17 mouse cellular contexts compared by ENCODE assay signal in the genomic region with DNA sequence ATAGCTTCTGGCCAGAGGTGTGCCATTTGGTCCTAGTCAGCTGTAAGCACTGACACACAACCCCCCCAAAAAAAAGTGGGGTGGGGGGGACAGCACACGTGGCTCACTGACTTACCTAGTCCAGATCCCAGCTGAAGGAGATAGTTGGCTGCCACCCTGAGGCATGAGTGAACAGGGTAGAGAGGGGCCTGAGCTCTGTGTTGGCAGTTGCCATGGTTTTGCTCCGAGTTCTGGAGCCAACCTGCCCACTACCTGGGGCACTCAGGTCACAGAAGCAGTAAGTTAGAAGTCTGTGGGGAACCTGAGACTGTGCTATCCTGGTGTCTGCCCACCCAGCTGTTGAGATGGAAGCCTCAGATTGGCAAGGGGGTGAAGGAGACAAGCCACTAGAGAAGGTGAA. TPM values are rescaled to one million over a fixed set of nuclear protein-coding genes. Genes with fewer than 3 reads are reported as not detected.
DNase-seq lines count a peak whose midpoint lies in the region; ATAC-seq and TF ChIP-seq lines count a peak whose summit lies in the region.
"Had no signal": no experiment of that assay in that cellular context is flagged by ENCODE, and none has a peak within 500 bp of the region (broad histone marks: within the 10 kb centered on the region; RNA-seq: fewer than 3 reads in every experiment).

No protein-coding gene starts in this region.

- H3K9me3 ChIP-seq in forebrain, embryonic 15.5 days: no peaks in the 10 kb centered on the region
- no peaks in the 10 kb centered on the region for H3K9me3 ChIP-seq in forebrain, embryonic 16.5 days (ENCODE audit: control insufficient read depth, low read length)
- no peaks in the 10 kb centered on the region for H3K9me3 ChIP-seq in kidney, postnatal 0 days (replicated peaks; ENCODE audit: low read length)
- H3K9me3 ChIP-seq in embryonic facial prominence, embryonic 11.5 days (replicated peaks; ENCODE audit: control insufficient read depth, low read length): no peaks in the 10 kb centered on the region
- no peaks in the 10 kb centered on the region for H3K9me3 ChIP-seq in liver, embryonic 14.5 days (ENCODE audit: control insufficient read depth, low read length)
- H3K9me3 ChIP-seq: embryonic facial prominence, embryonic 13.5 days had no signal

- no peaks in the 10 kb centered on the region for H3K27me3 ChIP-seq in forebrain, embryonic 15.5 days
- H3K27me3 ChIP-seq in forebrain, embryonic 16.5 days (replicated peaks; ENCODE audit: control insufficient read depth, insufficient read depth, low read length): no peaks in the 10 kb centered on the region
- no peaks in the 10 kb centered on the region for H3K27me3 ChIP-seq in kidney, postnatal 0 days (ENCODE audit: insufficient read depth, low read length)
- no peaks in the 10 kb centered on the region for H3K27me3 ChIP-seq in embryonic facial prominence, embryonic 11.5 days (ENCODE audit: control insufficient read depth, insufficient read depth, low read length)
- no peaks in the 10 kb centered on the region for H3K27me3 ChIP-seq in liver, embryonic 14.5 days (ENCODE audit: control insufficient read depth, insufficient read depth, low read length)
- no peaks in the 10 kb centered on the region for H3K27me3 ChIP-seq in heart, adult 2 months (ENCODE audit: control insufficient read depth, insufficient read depth, low read length)
- H3K27me3 ChIP-seq: embryonic facial prominence, embryonic 13.5 days had no signal

- no peak for ATAC-seq in forebrain, embryonic 15.5 days (replicated peaks)
- ATAC-seq in forebrain, embryonic 16.5 days: no peak
- no peak for ATAC-seq in kidney, postnatal 0 days (replicated peaks; ENCODE audit: low FRiP score, low read depth)
- 0 out of 2 replicates have a peak, but pooled peaks have one; percentile 44 for ATAC-seq in embryonic facial prominence, embryonic 11.5 days (replicated peaks; ENCODE audit: insufficient number of reproducible peaks, low FRiP score, low TSS enrichment, low read depth)
- ATAC-seq in liver, embryonic 14.5 days (ENCODE audit: insufficient read depth): no peak

- TF ChIP-seq EP300 in liver, embryonic 14.5 days (IDR thresholded peaks at IDR 0.05; ENCODE audit: low read depth): no peak
- TF ChIP-seq EP300 in heart, adult 2 months (IDR thresholded peaks at IDR 0.05; ENCODE audit: insufficient read depth, low read depth, low read length): no peak

- H3K4me2 ChIP-seq in forebrain, embryonic 15.5 days (replicated peaks): no peak overlapping the region
- H3K4me2 ChIP-seq in forebrain, embryonic 16.5 days (ENCODE audit: low read length): no peak overlapping the region
- peak overlapping the region; percentile 59 for H3K4me2 ChIP-seq in kidney, postnatal 0 days (ENCODE audit: low read length)
- no peak overlapping the region for H3K4me2 ChIP-seq in embryonic facial prominence, embryonic 11.5 days (ENCODE audit: low read depth, low read length)
- H3K4me2 ChIP-seq in liver, embryonic 14.5 days (ENCODE audit: low read depth): peak overlapping the region; percentile 61

- intact Hi-C loops in heart, adult 2 months (cut with DNase I): loop anchor here (1.0 to 5.0 kb wide), 2 partner anchors 90 to 161 kb away; no protein-coding TSS in a partner anchor

- WGBS in forebrain, embryonic 15.5 days: 27% methylated on average over 2 of the region's 2 CpGs
- 40% methylated on average over 2 of the region's 2 CpGs for WGBS in forebrain, embryonic 16.5 days
- 23% methylated on average over 2 of the region's 2 CpGs for WGBS in kidney, postnatal 0 days
- WGBS in embryonic facial prominence, embryonic 11.5 days: 41% methylated on average over 2 of the region's 2 CpGs
- 45% methylated on average over 2 of the region's 2 CpGs for WGBS in liver, embryonic 14.5 days (ENCODE audit: insufficient replicate concordance)
- 46% methylated on average over 2 of the region's 2 CpGs for WGBS in heart, adult 2 months

- no peak overlapping the region for H3K4me3 ChIP-seq in forebrain, embryonic 15.5 days
- no peak overlapping the region for H3K4me3 ChIP-seq in forebrain, embryonic 16.5 days (replicated peaks; ENCODE audit: low read length)
- no peak overlapping the region for H3K4me3 ChIP-seq in kidney, postnatal 0 days (replicated peaks; ENCODE audit: low read depth, low read length)
- H3K4me3 ChIP-seq in embryonic facial prominence, embryonic 11.5 days (ENCODE audit: low read depth, low read length): no peak overlapping the region
- no peak overlapping the region for H3K4me3 ChIP-seq in liver, embryonic 14.5 days (ENCODE audit: insufficient read depth in 1 of 2, low read depth in 2 of 2, low read length in 2 of 2)
- H3K4me3 ChIP-seq in heart, adult 2 months: no peak overlapping the region

- 0 out of 2 replicates have a peak overlapping the region, but pooled peaks have one; percentile 45 for H3K9ac ChIP-seq in forebrain, embryonic 15.5 days (replicated peaks)
- no peak overlapping the region for H3K9ac ChIP-seq in forebrain, embryonic 16.5 days (replicated peaks; ENCODE audit: low read depth, low read length)
- H3K9ac ChIP-seq in kidney, postnatal 0 days (ENCODE audit: low read depth, low read length): 0 out of 2 replicates have a peak overlapping the region, but pooled peaks have one; percentile 35
- peak overlapping the region; percentile 22 for H3K9ac ChIP-seq in embryonic facial prominence, embryonic 11.5 days (replicated peaks; ENCODE audit: low read length)
- H3K9ac ChIP-seq in liver, embryonic 14.5 days (replicated peaks): no peak overlapping the region
- H3K9ac ChIP-seq in heart, adult 2 months (ENCODE audit: low read depth, low read length): no peak overlapping the region

- no peak for DNase-seq in kidney, postnatal 0 days (ENCODE audit: low spot score)
- DNase-seq in kidney, postnatal 10 days: no peak
- no peak for DNase-seq in embryonic facial prominence, embryonic 11.5 days (ENCODE audit: low spot score)
- DNase-seq in liver, embryonic 14.5 days (ENCODE audit: low read depth in 3 of 3, low spot score in 3 of 3): no peak
- no peak for DNase-seq in T-cell, adult 2 months (ENCODE audit: low spot score)
- no peak for DNase-seq in heart, adult 2 months
- DNase-seq: thymus, postnatal 25 days had no signal

- peaks cover 11% of the 10 kb centered on the region for H3K4me1 ChIP-seq in forebrain, embryonic 15.5 days
- H3K4me1 ChIP-seq in forebrain, embryonic 16.5 days (replicated peaks; ENCODE audit: control insufficient read depth, insufficient read depth, low read length): peaks cover 10% of the 10 kb centered on the region
- H3K4me1 ChIP-seq in kidney, postnatal 0 days (replicated peaks; ENCODE audit: insufficient read depth, low read length): no peaks in the 10 kb centered on the region
- H3K4me1 ChIP-seq in embryonic facial prominence, embryonic 11.5 days (ENCODE audit: control insufficient read depth, insufficient read depth, low read length): no peaks in the 10 kb centered on the region
- H3K4me1 ChIP-seq in liver, embryonic 14.5 days (replicated peaks; ENCODE audit: control insufficient read depth in 2 of 2, insufficient read depth in 2 of 2, low read length in 1 of 2): peaks cover 0 to 8% of the 10 kb centered on the region in 2 experiments; a peak in 2 of 4 replicates
- no peaks in the 10 kb centered on the region for H3K4me1 ChIP-seq in heart, adult 2 months (ENCODE audit: control insufficient read depth, insufficient read depth, low read length)
- H3K4me1 ChIP-seq: embryonic facial prominence, embryonic 13.5 days had no signal

- no peaks in the 10 kb centered on the region for H3K36me3 ChIP-seq in forebrain, embryonic 15.5 days
- H3K36me3 ChIP-seq in forebrain, embryonic 16.5 days (ENCODE audit: control insufficient read depth, insufficient read depth): no peaks in the 10 kb centered on the region
- no peaks in the 10 kb centered on the region for H3K36me3 ChIP-seq in kidney, postnatal 0 days (ENCODE audit: insufficient read depth, low read length)
- H3K36me3 ChIP-seq in embryonic facial prominence, embryonic 11.5 days (replicated peaks; ENCODE audit: control insufficient read depth, insufficient read depth, low read depth, low read length): no peaks in the 10 kb centered on the region; the same call in 1 of the 2 replicates
- no peaks in the 10 kb centered on the region for H3K36me3 ChIP-seq in liver, embryonic 14.5 days (replicated peaks; ENCODE audit: control insufficient read depth, insufficient read depth, low read depth)
- no peaks in the 10 kb centered on the region for H3K36me3 ChIP-seq in heart, adult 2 months (ENCODE audit: control insufficient read depth, insufficient read depth, low read length)
- H3K36me3 ChIP-seq: embryonic facial prominence, embryonic 13.5 days had no signal

- no peak for TF ChIP-seq CTCF in kidney, postnatal 0 days (IDR thresholded peaks at IDR 0.05; ENCODE audit: low read depth)
- no peak for TF ChIP-seq CTCF in liver, embryonic 14.5 days (IDR thresholded peaks at IDR 0.05; ENCODE audit: low read depth)
- no peak for TF ChIP-seq CTCF in heart, adult 2 months (IDR thresholded peaks at IDR 0.05)

- no peak overlapping the region for H3K27ac ChIP-seq in forebrain, embryonic 15.5 days (replicated peaks)
- H3K27ac ChIP-seq in forebrain, embryonic 16.5 days (ENCODE audit: low read length): no peak overlapping the region
- peak overlapping the region; percentile 50 for H3K27ac ChIP-seq in kidney, postnatal 0 days
- no peak overlapping the region for H3K27ac ChIP-seq in embryonic facial prominence, embryonic 11.5 days (replicated peaks; ENCODE audit: low read depth, low read length)
- no peak overlapping the region for H3K27ac ChIP-seq in liver, embryonic 14.5 days
- no peak overlapping the region for H3K27ac ChIP-seq in heart, adult 2 months
- H3K27ac ChIP-seq: embryonic facial prominence, embryonic 13.5 days had no signal

- no peak for TF ChIP-seq POLR2A in heart, adult 2 months (IDR thresholded peaks at IDR 0.05; ENCODE audit: insufficient read depth, low read depth, low read length)

- no peaks in the 10 kb centered on the region for H3K79me2 ChIP-seq in heart, adult 2 months (replicated peaks; ENCODE audit: control insufficient read depth, insufficient read depth, low read length)

RNA-seq across cellular contexts. Expression of gene 1700125H20Rik, which starts 0.6 kb away (rescaled TPM):
- polyA plus RNA-seq in forebrain, embryonic 15.5 days (2015; fragmentation: Nextera tagmentation; extraction: Ambion mirVana): 0.57 and 0.70 TPM in 2 replicates
- polyA plus RNA-seq in forebrain, embryonic 16.5 days (2015; fragmentation: Nextera tagmentation; extraction: Ambion mirVana): 0.68 and 0.76 TPM in 2 replicates
- 0.28 and 0.29 TPM in 2 replicates for polyA plus RNA-seq in kidney, postnatal 0 days (2015; fragmentation: Nextera tagmentation; extraction: Ambion mirVana)
- not detected in 2 replicates for polyA plus RNA-seq in embryonic facial prominence, embryonic 11.5 days (2014; fragmentation: Nextera tagmentation; extraction: Ambion mirVana)
- polyA plus RNA-seq in liver, embryonic 14.5 days (2012; rRNA removed): not detected in 2 replicates
- 0.25 TPM in 1 of 2 replicates, not detected in the other for polyA plus RNA-seq in liver, embryonic 14.5 days (2014; fragmentation: Nextera tagmentation; extraction: Ambion mirVana)
- total RNA-seq in heart, adult 2 months (2021): not detected
- not detected in 2 replicates for polyA plus RNA-seq in heart, adult 2 months (2012; rRNA removed)
- total RNA-seq: ES-E14; heart, adult 8-10 months; hematopoietic stem cell, adult 5-6 weeks; left cerebral cortex, postnatal 36 days; megakaryocyte, adult 5-6 weeks had no signal
- polyA plus RNA-seq: cerebellum, adult 2 months; frontal cortex, adult 2 months had no signal

RNA-seq across cellular contexts. Expression of gene Usp32, which starts 30.9 kb away (rescaled TPM):
- polyA plus RNA-seq in forebrain, embryonic 15.5 days (2015; fragmentation: Nextera tagmentation; extraction: Ambion mirVana): 9.1 and 9.8 TPM in 2 replicates
- polyA plus RNA-seq in forebrain, embryonic 16.5 days (2015; fragmentation: Nextera tagmentation; extraction: Ambion mirVana): 10.5 and 10.9 TPM in 2 replicates
- 4.1 and 4.7 TPM in 2 replicates for polyA plus RNA-seq in kidney, postnatal 0 days (2015; fragmentation: Nextera tagmentation; extraction: Ambion mirVana)
- polyA plus RNA-seq in embryonic facial prominence, embryonic 11.5 days (2014; fragmentation: Nextera tagmentation; extraction: Ambion mirVana): 5.7 and 6.1 TPM in 2 replicates
- 15.0 and 25.6 TPM in 2 replicates for polyA plus RNA-seq in liver, embryonic 14.5 days (2012; rRNA removed)
- 14.4 and 17.7 TPM in 2 replicates for polyA plus RNA-seq in liver, embryonic 14.5 days (2014; fragmentation: Nextera tagmentation; extraction: Ambion mirVana)
- total RNA-seq in heart, adult 2 months (2021): 10 to 100 TPM; 22.6 to 24.5 TPM
- polyA plus RNA-seq in heart, adult 2 months (2012; rRNA removed): 4.0 and 9.0 TPM in 2 replicates

Comparison
In these comparisons a context has a peak if more than half of its experiments do, and no peak if none do; other contexts are left out.
1. H3K9ac ChIP-seq: peak in forebrain, embryonic 15.5 days (single experiment), kidney, postnatal 0 days (single experiment) and embryonic facial prominence, embryonic 11.5 days (single experiment); none in forebrain, embryonic 16.5 days (single experiment), liver, embryonic 14.5 days (single experiment) and heart, adult 2 months (single experiment).
2. H3K4me2 ChIP-seq: peak in kidney, postnatal 0 days (single experiment) and liver, embryonic 14.5 days (single experiment); none in forebrain, embryonic 15.5 days (single experiment), forebrain, embryonic 16.5 days (single experiment) and embryonic facial prominence, embryonic 11.5 days (single experiment).